Mouse (Mus musculus) C2C12 (cell line): ENCODE measurements around the gene Tmem26. TPM values are rescaled to one million over a fixed set of nuclear protein-coding genes. Genes with fewer than 3 reads are reported as not detected.

Source experiments
- H3K27me3 ChIP-seq: one replicate; pipeline ENCODE4 v1.6.1; 2011; ENCODE audit not compliant: control insufficient read depth, insufficient read depth, insufficient read length
- H3K36me3 ChIP-seq: one replicate; pipeline ENCODE4 v1.6.1; 2011; ENCODE audit not compliant: control insufficient read depth, insufficient read depth
- H3K4me3 ChIP-seq: one replicate; pipeline ENCODE4 v1.5.1; 2011; ENCODE audit warnings: mild to moderate bottlenecking, control low read depth; ENCODE audit not compliant: poor library complexity, insufficient read depth, severe bottlenecking
- H3K79me2 ChIP-seq: one replicate; pipeline ENCODE4 v1.6.1; 2011; ENCODE audit not compliant: control insufficient read depth, insufficient read depth
- H3K79me3 ChIP-seq: one replicate; pipeline ENCODE4 v1.6.1; 2011; ENCODE audit warnings: low read depth, control low read depth
- H3ac ChIP-seq: one replicate; pipeline ENCODE3; 2011; ENCODE audit warnings: low read depth; ENCODE audit not compliant: control insufficient read depth, insufficient read length
- CEBPB ChIP-seq: IDR thresholded peaks from one replicate; pipeline ENCODE4 v1.6.1; 2011; ENCODE audit warnings: low read depth, mild to moderate bottlenecking, control low read depth, moderate library complexity
- CTCF ChIP-seq: IDR thresholded peaks from one replicate; pipeline ENCODE4 v1.5.1; 2011; ENCODE audit not compliant: control insufficient read depth, insufficient read depth, insufficient read length
- FOSL1 ChIP-seq: IDR thresholded peaks from one replicate; pipeline ENCODE4 v1.8.0; 2011; ENCODE audit warnings: mild to moderate bottlenecking, low read length; ENCODE audit not compliant: poor library complexity, insufficient read depth, severe bottlenecking
- MAX ChIP-seq: IDR thresholded peaks from one replicate; pipeline ENCODE4 v1.6.1; 2011; ENCODE audit warnings: mild to moderate bottlenecking, control low read depth
- MYOD1 ChIP-seq: IDR thresholded peaks from one replicate; pipeline ENCODE4 v1.6.1; 2011; ENCODE audit warnings: low read depth; ENCODE audit not compliant: control insufficient read depth, insufficient read length
- MYOG ChIP-seq: IDR thresholded peaks from one replicate; pipeline ENCODE4 v1.6.1; 2011; ENCODE audit not compliant: control insufficient read depth, insufficient read length; ENCODE audit errors: extremely low read depth
- USF1 ChIP-seq: IDR thresholded peaks from one replicate; pipeline ENCODE4 v1.6.1; 2011; ENCODE audit warnings: low read depth, mild to moderate bottlenecking, control low read depth, moderate library complexity
- polyA plus RNA-seq: library from polyadenylated mRNA; unstranded; fragments of >200 nt; fragmentation: generic; extraction: Trizol; gene quantifications from one replicate; pipeline ENCODE4 v1.2.1, GENCODE M21; 2012; ENCODE audit warnings: missing spikeins

Tmem26 gene
- polyA plus RNA-seq, 1 experiment, result not detected

DNA sequence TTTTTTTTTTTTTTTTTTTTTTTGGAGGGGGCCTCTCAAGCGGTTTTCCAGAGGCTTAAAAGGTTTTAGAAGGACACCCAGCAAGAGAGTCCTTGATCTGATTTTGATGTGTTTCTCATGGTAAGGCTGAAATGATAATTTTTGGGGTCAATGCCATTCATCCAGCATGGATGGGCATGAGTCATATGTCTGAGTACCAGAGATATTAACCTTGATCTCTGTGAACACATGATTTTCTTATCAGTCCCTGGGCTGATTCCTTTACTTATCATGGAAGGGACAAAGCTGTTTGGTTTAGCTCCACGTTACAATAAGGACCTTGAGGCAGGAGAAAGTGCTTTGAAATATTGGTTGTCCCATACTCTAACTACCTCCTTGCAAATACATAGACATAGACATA is 10.5 kb upstream of the Tmem26 start:
- no peak overlapping the region for H3K4me3 ChIP-seq
- H3ac ChIP-seq, result no peak overlapping the region
- H3K79me2 ChIP-seq, result no peaks in the 10 kb centered on the region
- no peak for TF ChIP-seq FOSL1
- no peak for TF ChIP-seq MYOD1
- no peak for TF ChIP-seq CEBPB
- TF ChIP-seq USF1, result no peak
- TF ChIP-seq CTCF, result no peak
- no peak for TF ChIP-seq MYOG
- TF ChIP-seq MAX, result no peak
- no peaks in the 10 kb centered on the region for H3K79me3 ChIP-seq
- H3K36me3 ChIP-seq, result no peaks in the 10 kb centered on the region
- no peaks in the 10 kb centered on the region for H3K27me3 ChIP-seq

DNA sequence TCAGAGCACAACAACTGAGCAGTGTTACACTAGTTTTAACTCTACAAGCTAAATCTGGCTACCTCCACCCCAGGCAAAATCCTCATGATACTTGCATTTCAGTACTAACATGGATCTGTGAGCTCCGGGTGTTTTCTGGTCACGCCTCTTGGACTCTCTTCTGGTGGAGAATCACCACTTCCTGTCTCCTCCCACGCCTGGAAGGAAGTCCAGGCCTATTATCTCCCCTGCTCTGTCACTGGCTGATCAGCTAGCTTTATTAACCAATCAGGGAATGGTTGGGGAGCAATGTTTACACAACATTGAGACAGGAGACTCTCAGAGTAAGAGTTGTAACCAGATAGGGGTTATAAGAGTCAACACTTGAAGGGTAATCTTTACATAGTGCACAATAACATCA is 9.1 kb upstream of the Tmem26 start:
- Histone ChIP-seq H3K4me3 (no peak overlapping the region), H3K36me3 (no peaks in the 10 kb centered on the region), H3ac (no peak overlapping the region), H3K79me2 (no peaks in the 10 kb centered on the region), H3K27me3 (no peaks in the 10 kb centered on the region), H3K79me3 (no peaks in the 10 kb centered on the region)
- no peak for TF ChIP-seq FOSL1
- no peak for TF ChIP-seq MYOD1
- TF ChIP-seq CTCF, result no peak
- no peak for TF ChIP-seq MAX
- no peak for TF ChIP-seq USF1
- TF ChIP-seq CEBPB, result no peak
- TF ChIP-seq MYOG, result no peak

DNA sequence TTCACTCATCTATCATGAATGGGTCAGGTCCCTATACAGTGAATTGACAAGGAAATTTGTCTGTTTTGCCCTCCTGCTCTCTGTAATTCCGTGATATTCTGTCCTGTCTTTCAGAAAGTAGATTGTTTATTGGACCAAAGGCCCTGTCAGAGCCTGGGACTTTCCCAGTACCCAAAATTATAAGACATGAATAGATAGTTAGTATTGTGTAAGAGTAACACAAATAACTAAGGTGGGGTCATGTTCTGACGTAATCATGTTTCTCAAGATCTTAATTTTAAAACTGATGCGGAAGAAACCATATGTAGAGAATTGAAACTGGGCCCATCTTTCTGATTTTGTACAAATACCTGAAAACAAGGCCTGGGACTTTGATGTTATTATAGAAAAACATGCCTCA is 8.1 kb upstream of the Tmem26 start:
- Histone ChIP-seq H3K79me3 (no peaks in the 10 kb centered on the region), H3K79me2 (no peaks in the 10 kb centered on the region), H3K4me3 (no peak overlapping the region), H3K27me3 (no peaks in the 10 kb centered on the region), H3K36me3 (no peaks in the 10 kb centered on the region), H3ac (no peak overlapping the region)
- TF ChIP-seq USF1 (no peak), MYOD1 (no peak), FOSL1 (no peak), MAX (no peak)

DNA sequence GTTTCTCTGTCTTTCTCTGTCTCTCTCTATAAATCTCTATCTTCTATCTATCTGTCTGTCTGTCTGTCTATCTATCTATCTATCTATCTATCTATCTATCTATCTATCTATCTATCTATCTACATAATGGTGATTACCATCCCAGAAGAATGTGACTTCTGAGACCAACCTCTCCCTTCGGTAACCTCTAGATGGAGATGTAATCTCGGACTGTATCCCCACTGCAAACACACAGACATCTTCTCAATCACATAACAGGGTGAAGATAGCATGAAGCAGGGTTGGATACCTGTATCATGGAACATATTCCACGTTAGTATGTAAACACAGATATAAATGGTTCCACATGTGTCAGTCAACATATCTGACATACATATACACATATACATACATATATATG is 5.1 kb upstream of the Tmem26 start:
- no peaks in the 10 kb centered on the region for H3K79me3 ChIP-seq
- no peaks in the 10 kb centered on the region for H3K27me3 ChIP-seq
- H3K4me3 ChIP-seq, result no peak overlapping the region
- no peak overlapping the region for H3ac ChIP-seq
- no peaks in the 10 kb centered on the region for H3K36me3 ChIP-seq
- TF ChIP-seq FOSL1 (no peak), CEBPB (no peak), MAX (no peak), MYOG (no peak), MYOD1 (no peak), USF1 (no peak), CTCF (no peak)
- H3K79me2 ChIP-seq, result no peaks in the 10 kb centered on the region

DNA sequence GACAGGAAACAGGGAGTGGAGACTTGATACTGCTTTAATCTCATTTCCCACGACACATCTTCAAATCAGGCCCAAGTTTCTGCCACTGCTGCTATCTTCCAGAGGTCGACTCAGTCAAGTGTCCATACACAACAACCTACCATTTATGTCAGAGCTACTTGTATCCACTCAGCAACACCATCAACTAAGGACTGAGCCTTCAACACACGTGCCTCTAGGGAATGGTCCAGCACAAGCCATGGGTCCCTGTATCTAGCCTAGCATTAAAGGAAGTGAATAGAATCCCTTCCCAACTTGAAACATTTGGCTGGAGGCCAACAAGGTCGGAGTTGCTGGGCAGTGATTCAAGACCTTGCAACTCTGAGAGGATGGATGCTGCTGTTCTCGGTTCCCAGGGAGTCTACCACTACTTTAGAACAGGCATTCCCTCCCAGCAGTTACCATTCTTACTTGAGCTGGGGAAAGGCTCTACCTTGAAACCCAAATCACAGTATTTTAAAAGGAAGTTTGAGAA is 2.5 kb upstream of the Tmem26 start:
- no peaks in the 10 kb centered on the region for H3K79me3 ChIP-seq
- H3K4me3 ChIP-seq, result no peak overlapping the region
- H3K27me3 ChIP-seq, result no peaks in the 10 kb centered on the region
- TF ChIP-seq FOSL1, result no peak
- TF ChIP-seq MYOG, result no peak
- TF ChIP-seq CTCF, result no peak
- TF ChIP-seq MYOD1, result no peak
- TF ChIP-seq USF1, result no peak
- TF ChIP-seq CEBPB, result no peak
- TF ChIP-seq MAX, result no peak
- no peaks in the 10 kb centered on the region for H3K79me2 ChIP-seq
- H3K36me3 ChIP-seq, result no peaks in the 10 kb centered on the region
- H3ac ChIP-seq, result no peak overlapping the region

DNA sequence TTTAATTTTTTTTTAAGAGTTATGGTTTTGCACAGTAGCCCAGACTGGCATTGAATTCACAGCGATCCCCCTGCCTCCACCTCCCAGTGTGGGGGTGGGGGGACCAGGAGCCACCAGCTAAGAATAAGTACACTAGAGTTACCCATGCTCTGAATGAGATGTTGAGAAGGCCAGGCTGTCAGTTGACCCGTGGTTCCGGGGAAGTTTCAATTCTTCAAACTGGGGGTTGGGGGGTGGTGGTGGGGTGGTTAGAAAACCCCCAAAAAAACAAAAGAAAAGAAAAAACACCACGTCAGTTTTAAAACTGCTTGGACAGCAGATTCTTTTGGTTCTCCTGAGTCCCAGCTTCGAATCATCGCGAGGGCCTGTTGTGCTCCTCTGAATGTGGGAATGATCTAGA is 431 bp upstream of the Tmem26 start:
- TF ChIP-seq MAX (no peak), MYOG (no peak), CEBPB (no peak), FOSL1 (no peak), USF1 (no peak)
- Histone ChIP-seq H3K36me3 (no peaks in the 10 kb centered on the region), H3K79me3 (no peaks in the 10 kb centered on the region), H3K4me3 (no peak overlapping the region), H3K27me3 (no peaks in the 10 kb centered on the region), H3ac (no peak overlapping the region), H3K79me2 (no peaks in the 10 kb centered on the region)
